Mouse (Mus musculus) intestine, postnatal 0 days (tissue): ENCODE data around the gene Eml3. TPM values are rescaled to one million over a fixed set of nuclear protein-coding genes. Genes with fewer than 3 reads are reported as not detected.

Experiments
- ATAC-seq: fragments of 200-750 bp; cut with Nextera tagmentation; 2 replicates; pipeline ENCODE4 v1.8.0; 2017; ENCODE audit warnings: mild to moderate bottlenecking, moderate TSS enrichment, moderate library complexity
- H3K27ac ChIP-seq: fragments of 300-500 bp; sonication (generic); 2 replicates; pipeline ENCODE4 v1.5.1; 2014; ENCODE audit warnings: mild to moderate bottlenecking, low read depth, low read length, moderate library complexity
- H3K27me3 ChIP-seq: fragments of 300-500 bp; sonication (generic); replicated peaks from 2 replicates; pipeline ENCODE4 v1.6.1; 2014; ENCODE audit warnings: low read length, mixed read lengths; ENCODE audit not compliant: control insufficient read depth, insufficient read depth
- H3K36me3 ChIP-seq: fragments of 300-500 bp; sonication (generic); 2 replicates; pipeline ENCODE4 v1.6.1; 2014; ENCODE audit warnings: mild to moderate bottlenecking, moderate library complexity; ENCODE audit not compliant: control insufficient read depth, insufficient read depth
- H3K4me1 ChIP-seq: fragments of 300-500 bp; sonication (generic); replicated peaks from 2 replicates; pipeline ENCODE4 v1.6.1; 2014; ENCODE audit warnings: antibody characterized with exemption, low read length, mixed read lengths; ENCODE audit not compliant: control insufficient read depth, insufficient read depth
- H3K4me2 ChIP-seq: fragments of 300-500 bp; sonication (generic); replicated peaks from 2 replicates; pipeline ENCODE4 v1.6.1; 2014; ENCODE audit warnings: low read depth, mild to moderate bottlenecking, moderate library complexity
- H3K4me3 ChIP-seq: fragments of 300-500 bp; sonication (generic); 2 replicates; pipeline ENCODE4 v1.5.1; 2014; ENCODE audit warnings: low read depth, low read length
- H3K9ac ChIP-seq: fragments of 300-500 bp; sonication (generic); 2 replicates; pipeline ENCODE4 v1.6.1; 2014; ENCODE audit warnings: mild to moderate bottlenecking, low read depth, low read length
- H3K9me3 ChIP-seq: fragments of 300-500 bp; sonication (generic); 2 replicates; pipeline ENCODE4 v1.6.1; 2016; ENCODE audit warnings: mixed run types; ENCODE audit not compliant: control insufficient read depth
- CTCF ChIP-seq: sonication (generic); IDR thresholded peaks from 2 replicates; pipeline ENCODE4 v1.5.1; 2016; ENCODE audit warnings: low read depth, mild to moderate bottlenecking, control low read depth, antibody characterized with exemption, moderate library complexity
- WGBS: fragments of 180-500 bp; shearing (Covaris S2); extraction: QIAGEN DNeasy Blood & Tissue Kit; methylation state at CpG from one replicate; pipeline ENCODE4 v1.1.7; 2014; 5-methylcytosine and 5-hydroxymethylcytosine counted together
- polyA plus RNA-seq: library from polyadenylated mRNA; unstranded; fragments of >200 nt; fragmentation: Nextera tagmentation; extraction: Ambion mirVana; gene quantifications from 2 replicates; pipeline ENCODE4 v1.2.1, GENCODE M21; 2015

Eml3 gene
- polyA plus RNA-seq, 1 experiment from 2014 or later = 12.0 TPM

GRCm38 (mm10) chr19:8897865-8898495 lies 31.4 kb upstream of the Eml3 start, which contains the start of gene Ganab:
TSS of gene Ganab (plus strand) at chr19:8898071.
- ATAC-seq = peak; percentile 99
- Histone ChIP-seq H3K9me3 (no peaks in the 10 kb centered on the region), H3K4me3 (peak within 1 kb of the TSS; percentile 99), H3K36me3 (peaks cover 20% of the 10 kb centered on the region), H3K4me2 (peak within 1 kb of the TSS; percentile 80), H3K27me3 (no peaks in the 10 kb centered on the region), H3K27ac (peak within 1 kb of the TSS; percentile 89), H3K4me1 (no peaks in the 10 kb centered on the region), H3K9ac (peak within 1 kb of the TSS; percentile 95)
- 0 out of 2 replicates have a peak, but pooled peaks have one; percentile 26 for TF ChIP-seq CTCF
- under 1% methylated on average over 53 of the region's 53 CpGs for WGBS

- peak overlapping the region; percentile 80 for H3K4me2 ChIP-seq
- no peaks in the 10 kb centered on the region for H3K9me3 ChIP-seq
- 2% methylated on average over 13 of the region's 13 CpGs for WGBS
- peak overlapping the region; percentile 99 for H3K4me3 ChIP-seq
- no peaks in the 10 kb centered on the region for H3K4me1 ChIP-seq
- no peaks in the 10 kb centered on the region for H3K27me3 ChIP-seq
- H3K36me3 ChIP-seq = peaks cover 25% of the 10 kb centered on the region
- ATAC-seq = no peak
- H3K27ac ChIP-seq = peak overlapping the region; percentile 89; the same call in 1 of the 2 replicates
- H3K9ac ChIP-seq = peak overlapping the region; percentile 95
- TF ChIP-seq CTCF = no peak
These were observed 30.8 kb upstream of the Eml3 start for GRCm38 (mm10) chr19:8898576-8898975.

- Histone ChIP-seq H3K27me3 (no peaks in the 10 kb centered on the region), H3K9me3 (no peaks in the 10 kb centered on the region), H3K36me3 (peaks cover 28% of the 10 kb centered on the region), H3K9ac (peak overlapping the region; percentile 95), H3K27ac (no peak overlapping the region), H3K4me1 (no peaks in the 10 kb centered on the region), H3K4me2 (peak overlapping the region; percentile 80), H3K4me3 (peak overlapping the region; percentile 99)
- TF ChIP-seq CTCF = no peak
- no peak for ATAC-seq
- WGBS = 20% methylated on average over 3 of the region's 3 CpGs
These were observed 30.3 kb upstream of the Eml3 start for GRCm38 (mm10) chr19:8899079-8899478.

- Histone ChIP-seq H3K27ac (no peak overlapping the region), H3K36me3 (peaks cover 55% of the 10 kb centered on the region), H3K4me3 (no peak overlapping the region), H3K9ac (no peak overlapping the region), H3K4me2 (no peak overlapping the region), H3K4me1 (no peaks in the 10 kb centered on the region), H3K27me3 (no peaks in the 10 kb centered on the region), H3K9me3 (no peaks in the 10 kb centered on the region)
- no peak for ATAC-seq
- 95% methylated on average over 5 of the region's 5 CpGs for WGBS
- no peak for TF ChIP-seq CTCF
These were observed 25.9 kb upstream of the Eml3 start for GRCm38 (mm10) chr19:8903412-8903811.

- H3K36me3 ChIP-seq = peaks cover 94% of the 10 kb centered on the region
These were observed 20.8 kb upstream of the Eml3 start for GRCm38 (mm10) chr19:8908531-8908930.

GRCm38 (mm10) chr19:8911810-8912209 lies 17.5 kb upstream of the Eml3 start:
- Histone ChIP-seq H3K4me3 (no peak overlapping the region), H3K36me3 (peaks cover 100% of the 10 kb centered on the region), H3K4me2 (no peak overlapping the region), H3K27ac (no peak overlapping the region), H3K9me3 (no peaks in the 10 kb centered on the region), H3K9ac (no peak overlapping the region), H3K4me1 (no peaks in the 10 kb centered on the region), H3K27me3 (no peaks in the 10 kb centered on the region)
- TF ChIP-seq CTCF = no peak
- 93% methylated on average over 5 of the region's 5 CpGs for WGBS
- no peak for ATAC-seq

More at GRCm38 (mm10) chr19:8908531-8908930, 20.8 kb upstream of the Eml3 start:
- Histone ChIP-seq H3K9me3 (no peaks in the 10 kb centered on the region), H3K9ac (no peak overlapping the region), H3K4me1 (no peaks in the 10 kb centered on the region), H3K27me3 (no peaks in the 10 kb centered on the region), H3K27ac (no peak overlapping the region), H3K4me2 (no peak overlapping the region), H3K4me3 (no peak overlapping the region)
- no peak for TF ChIP-seq CTCF
- ATAC-seq = no peak
- 92% methylated on average over 6 of the region's 6 CpGs for WGBS
